Mouse (Mus musculus) stomach, embryonic 14.5 days (tissue): ENCODE measurements around the gene Pou5f1. TPM values are rescaled to one million over a fixed set of nuclear protein-coding genes. Genes with fewer than 3 reads are reported as not detected.

Experiments
- ATAC-seq: fragments of 200-750 bp; cut with Nextera tagmentation; 2 replicates; pipeline ENCODE4 v1.8.0; 2017; ENCODE audit warnings: low read depth, moderate TSS enrichment; ENCODE audit not compliant: insufficient number of reproducible peaks, insufficient read depth, low FRiP score
- H3K27ac ChIP-seq: fragments of 300-500 bp; sonication (generic); 2 replicates; pipeline ENCODE4 v1.5.1; 2014; ENCODE audit warnings: mild to moderate bottlenecking, low read length, moderate library complexity, mixed read lengths
- H3K27me3 ChIP-seq: fragments of 300-500 bp; sonication (generic); 2 replicates; pipeline ENCODE4 v1.6.1; 2014; ENCODE audit warnings: low read length, control low read depth, mixed read lengths; ENCODE audit not compliant: control insufficient read depth, insufficient read depth
- H3K36me3 ChIP-seq: fragments of 300-500 bp; sonication (generic); 2 replicates; pipeline ENCODE4 v1.6.1; 2014; ENCODE audit warnings: mild to moderate bottlenecking, control low read depth, low read length, moderate library complexity, mixed read lengths; ENCODE audit not compliant: control insufficient read depth, insufficient read depth
- H3K4me1 ChIP-seq: fragments of 300-500 bp; sonication (generic); 2 replicates; pipeline ENCODE4 v1.6.1; 2014; ENCODE audit warnings: low read length, control low read depth, mixed read lengths; ENCODE audit not compliant: control insufficient read depth, insufficient read depth
- H3K4me2 ChIP-seq: fragments of 300-500 bp; sonication (generic); replicated peaks from 2 replicates; pipeline ENCODE4 v1.6.1; 2014; ENCODE audit warnings: low read depth, low read length, control low read depth
- H3K4me3 ChIP-seq: fragments of 300-500 bp; sonication (generic); 2 replicates; pipeline ENCODE4 v1.5.1; 2014; ENCODE audit warnings: low read depth, low read length, control low read depth
- H3K9ac ChIP-seq: fragments of 300-500 bp; sonication (generic); replicated peaks from 2 replicates; pipeline ENCODE4 v1.6.1; 2014; ENCODE audit warnings: low read depth, mild to moderate bottlenecking, control low read depth, low read length, moderate library complexity, mixed read lengths
- H3K9me3 ChIP-seq: fragments of 300-500 bp; sonication (generic); 2 replicates; pipeline ENCODE4 v1.6.1; 2016; ENCODE audit warnings: low read depth, low read length, control low read depth; ENCODE audit not compliant: control insufficient read depth
- WGBS: fragments of 180-500 bp; shearing (Covaris S2); extraction: QIAGEN DNeasy Blood & Tissue Kit; methylation state at CpG from one replicate; pipeline ENCODE4 v1.1.7; 2014; 5-methylcytosine and 5-hydroxymethylcytosine counted together
- polyA plus RNA-seq: library from polyadenylated mRNA; unstranded; fragments of >200 nt; fragmentation: Nextera tagmentation; extraction: Ambion mirVana; gene quantifications from 2 replicates; pipeline ENCODE4 v1.2.1, GENCODE M21; 2014

Gene Pou5f1
- polyA plus RNA-seq, 1 experiment from 2014 or later: 0.17 TPM

DNA sequence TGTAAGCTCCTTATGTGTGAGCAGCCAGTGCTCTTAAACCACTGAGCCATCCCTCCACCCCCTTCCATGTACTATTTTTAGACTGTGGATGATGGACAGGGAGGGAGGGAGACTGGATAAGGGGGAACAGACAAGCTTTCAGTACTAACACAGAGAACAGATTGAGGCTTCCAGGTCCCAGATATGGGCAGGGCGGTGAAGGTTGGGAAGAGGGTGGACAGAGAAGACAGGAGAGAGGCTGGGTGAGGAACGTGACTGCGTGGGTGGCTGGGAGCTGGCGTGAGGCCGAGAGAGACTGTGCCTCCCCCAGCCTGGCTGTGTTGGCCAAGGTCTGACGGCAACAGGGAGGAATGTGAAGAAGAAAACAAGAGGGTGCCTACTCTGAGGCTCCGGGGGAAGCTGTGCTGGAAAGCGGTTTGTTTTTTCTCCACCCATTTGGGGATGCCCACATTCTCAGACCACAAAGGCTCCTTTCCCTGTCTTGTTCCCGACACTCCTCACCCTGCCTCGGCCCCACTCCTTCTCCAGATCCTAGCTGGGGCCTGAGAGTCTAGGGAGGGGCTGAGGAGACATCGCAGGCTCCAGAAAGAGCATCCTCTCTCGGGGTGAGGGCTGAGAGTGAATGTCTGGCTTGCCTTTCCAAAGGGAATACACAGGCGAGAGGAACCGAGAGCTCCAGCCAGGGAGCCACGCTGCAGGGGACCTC lies 43.8 kb downstream of the Pou5f1 start:
- ATAC-seq: peak; percentile 62; the same call in 1 of the 2 replicates
- H3K9ac ChIP-seq: no peak overlapping the region
- WGBS: 24% methylated on average over 15 of the region's 15 CpGs

DNA sequence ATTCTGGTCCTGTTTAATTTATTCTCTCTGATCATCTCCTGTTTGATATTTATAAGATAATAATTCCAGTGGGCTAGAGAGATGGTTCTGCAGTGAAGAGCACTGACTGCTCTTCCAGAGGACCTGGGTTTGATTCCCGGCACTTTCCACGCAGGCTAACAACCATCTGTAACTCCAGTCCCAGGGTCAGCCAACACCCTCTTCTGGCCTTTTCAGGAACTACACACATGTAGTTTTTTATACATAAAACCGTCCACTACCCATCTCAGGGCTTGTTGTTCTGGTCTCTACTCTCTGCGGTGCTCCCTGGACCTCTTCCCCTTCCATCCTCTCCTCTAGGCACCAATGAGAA lies 44.3 kb downstream of the Pou5f1 start:
- 96% methylated on average over 4 of the region's 4 CpGs for WGBS

More for the DNA sequence above, 43.8 kb downstream of the Pou5f1 start:
- H3K4me1 ChIP-seq: peaks cover 7% of the 10 kb centered on the region; the same call in 1 of the 2 replicates
- H3K4me2 ChIP-seq: 0 out of 2 replicates have a peak overlapping the region, but pooled peaks have one; percentile 6
- H3K4me3 ChIP-seq: no peak overlapping the region
- no peaks in the 10 kb centered on the region for H3K27me3 ChIP-seq
- no peaks in the 10 kb centered on the region for H3K36me3 ChIP-seq
- H3K27ac ChIP-seq: peak overlapping the region; percentile 61
- H3K9me3 ChIP-seq: no peaks in the 10 kb centered on the region

DNA sequence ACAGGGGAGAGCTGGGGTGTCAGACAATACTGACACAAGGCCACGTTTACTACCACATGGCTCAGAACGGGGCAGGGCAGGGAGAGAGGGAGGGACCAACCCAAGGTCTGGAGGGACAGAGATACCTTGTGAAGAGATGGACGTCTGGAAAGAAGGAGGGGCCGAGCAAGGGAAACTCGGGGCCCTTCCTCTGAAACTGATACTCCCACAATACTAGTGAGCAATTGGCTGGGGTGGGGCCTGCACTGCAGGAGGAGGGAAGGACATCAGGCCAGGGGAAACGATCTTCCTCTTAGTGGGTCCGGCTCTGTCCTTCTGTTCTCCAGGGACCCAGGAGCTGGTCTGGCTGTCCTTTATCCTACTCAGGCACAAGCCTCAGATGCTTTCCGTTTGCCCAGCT lies 45.1 kb downstream of the Pou5f1 start:
- H3K4me1 ChIP-seq: peaks cover 7% of the 10 kb centered on the region; the same call in 1 of the 2 replicates
- no peaks in the 10 kb centered on the region for H3K27me3 ChIP-seq
- no peak overlapping the region for H3K4me2 ChIP-seq
- no peaks in the 10 kb centered on the region for H3K36me3 ChIP-seq
- no peak overlapping the region for H3K27ac ChIP-seq
- no peak for ATAC-seq
- no peak overlapping the region for H3K4me3 ChIP-seq
- H3K9ac ChIP-seq: no peak overlapping the region
- H3K9me3 ChIP-seq: no peaks in the 10 kb centered on the region
- 49% methylated on average over 8 of the region's 8 CpGs for WGBS

More for the DNA sequence above, 44.3 kb downstream of the Pou5f1 start:
- Histone ChIP-seq H3K27me3 (no peaks in the 10 kb centered on the region), H3K36me3 (no peaks in the 10 kb centered on the region), H3K27ac (peak overlapping the region; percentile 61), H3K4me2 (no peak overlapping the region), H3K9me3 (no peaks in the 10 kb centered on the region), H3K9ac (no peak overlapping the region), H3K4me3 (no peak overlapping the region), H3K4me1 (peaks cover 7% of the 10 kb centered on the region; the same call in 1 of the 2 replicates)
- no peak for ATAC-seq

DNA sequence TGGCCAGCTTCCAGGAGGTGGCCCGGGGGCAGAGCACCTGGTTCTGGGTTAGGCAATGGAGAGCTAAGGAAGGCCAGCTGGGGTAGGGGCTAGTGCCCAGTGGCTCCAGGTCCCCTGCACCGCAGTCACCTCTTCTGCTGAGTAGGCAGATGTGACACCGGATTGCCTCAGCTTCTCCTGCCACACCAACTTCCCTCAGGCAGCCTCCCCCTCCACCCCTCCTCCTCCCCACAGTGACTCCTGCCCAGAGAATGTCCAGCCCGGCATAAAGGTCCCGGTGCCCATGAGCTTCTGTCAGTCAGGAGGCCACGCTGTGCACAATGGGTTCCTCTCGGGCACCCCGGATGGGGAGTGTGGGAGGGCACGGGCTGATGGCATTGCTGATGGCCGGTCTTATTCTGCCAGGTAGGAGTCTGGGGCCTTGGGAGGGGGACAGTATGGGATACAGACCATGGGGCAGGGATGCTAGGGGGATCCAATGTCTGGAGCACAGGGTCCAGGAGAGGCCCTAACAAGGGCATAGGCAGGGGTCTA lies 46.1 kb downstream of the Pou5f1 start, which contains the start of gene Cdsn:
Cdsn (plus strand) TSS at position 248 of the 534 bp plus-strand sequence.
- WGBS: 81% methylated on average over 10 of the region's 10 CpGs
- Histone ChIP-seq H3K4me1 (peaks cover 7% of the 10 kb centered on the region; the same call in 1 of the 2 replicates), H3K27me3 (no peaks in the 10 kb centered on the region), H3K9ac (no peak within 1 kb of the TSS), H3K9me3 (no peaks in the 10 kb centered on the region), H3K27ac (no peak within 1 kb of the TSS), H3K4me3 (no peak within 1 kb of the TSS), H3K36me3 (no peaks in the 10 kb centered on the region), H3K4me2 (no peak within 1 kb of the TSS)
- ATAC-seq: no peak

DNA sequence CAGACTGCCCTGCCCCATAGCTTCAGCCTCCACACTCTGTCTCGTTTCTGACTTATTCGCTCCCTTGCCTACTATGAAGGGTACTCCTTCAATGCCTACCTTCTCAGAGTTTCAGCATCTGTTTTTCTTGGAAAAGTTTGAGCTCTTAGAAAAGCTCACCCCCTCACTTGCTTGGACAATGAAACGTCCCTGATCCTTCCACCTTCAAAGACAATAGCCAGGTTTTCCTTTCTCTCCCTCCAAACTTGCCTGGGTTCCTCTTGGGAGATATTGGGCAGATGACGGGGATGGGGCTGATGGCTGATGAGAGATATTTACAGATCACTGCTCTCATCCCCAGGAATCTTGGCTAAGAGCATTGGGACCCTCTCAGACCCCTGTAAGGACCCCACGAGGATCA lies 48.5 kb downstream of the Pou5f1 start:
- no peak overlapping the region for H3K9ac ChIP-seq
- no peaks in the 10 kb centered on the region for H3K36me3 ChIP-seq
- H3K4me2 ChIP-seq: no peak overlapping the region
- WGBS: 80% methylated on average over 5 of the region's 5 CpGs
- H3K27me3 ChIP-seq: no peaks in the 10 kb centered on the region
- no peaks in the 10 kb centered on the region for H3K9me3 ChIP-seq
- no peak overlapping the region for H3K4me3 ChIP-seq
- no peak for ATAC-seq
- H3K27ac ChIP-seq: no peak overlapping the region
- peaks cover 7% of the 10 kb centered on the region; the same call in 1 of the 2 replicates for H3K4me1 ChIP-seq

DNA sequence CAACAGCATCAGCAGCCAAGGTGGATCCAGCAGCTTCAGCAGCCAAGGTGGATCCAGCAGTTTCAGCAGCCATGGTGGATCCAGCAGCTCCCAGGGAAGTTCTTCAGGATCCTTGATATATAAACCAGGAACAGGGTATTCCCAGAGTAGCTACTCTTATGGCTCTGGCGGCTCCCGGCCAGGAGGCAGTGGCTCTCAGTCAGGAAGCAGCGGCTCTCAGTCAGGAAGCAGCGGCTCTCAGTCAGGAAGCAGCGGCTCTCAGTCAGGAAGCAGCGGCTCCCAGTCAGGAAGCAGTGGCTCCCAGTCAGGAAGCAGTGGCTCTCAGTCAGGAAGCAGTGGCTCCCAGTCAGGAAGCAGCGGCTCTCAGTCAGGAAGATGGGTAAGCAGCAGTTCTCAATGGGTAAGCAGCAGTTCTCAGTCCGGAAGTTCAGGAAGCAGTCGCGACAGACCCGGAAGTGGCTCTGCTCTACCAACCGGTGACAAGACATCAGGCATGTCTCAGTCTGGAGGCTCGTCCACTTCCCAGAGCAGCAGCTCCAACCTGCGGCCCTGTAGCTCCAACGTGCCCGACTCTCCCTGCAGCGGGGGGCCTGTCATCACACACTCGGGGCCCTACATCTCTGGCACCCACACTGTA lies 49.1 kb downstream of the Pou5f1 start:
- Histone ChIP-seq H3K4me2 (no peak overlapping the region), H3K27ac (no peak overlapping the region), H3K4me3 (no peak overlapping the region), H3K4me1 (peaks cover 3% of the 10 kb centered on the region; the same call in 1 of the 2 replicates), H3K9me3 (no peaks in the 10 kb centered on the region), H3K36me3 (no peaks in the 10 kb centered on the region), H3K27me3 (no peaks in the 10 kb centered on the region), H3K9ac (no peak overlapping the region)
- WGBS: 91% methylated on average over 18 of the region's 18 CpGs
- no peak for ATAC-seq

DNA sequence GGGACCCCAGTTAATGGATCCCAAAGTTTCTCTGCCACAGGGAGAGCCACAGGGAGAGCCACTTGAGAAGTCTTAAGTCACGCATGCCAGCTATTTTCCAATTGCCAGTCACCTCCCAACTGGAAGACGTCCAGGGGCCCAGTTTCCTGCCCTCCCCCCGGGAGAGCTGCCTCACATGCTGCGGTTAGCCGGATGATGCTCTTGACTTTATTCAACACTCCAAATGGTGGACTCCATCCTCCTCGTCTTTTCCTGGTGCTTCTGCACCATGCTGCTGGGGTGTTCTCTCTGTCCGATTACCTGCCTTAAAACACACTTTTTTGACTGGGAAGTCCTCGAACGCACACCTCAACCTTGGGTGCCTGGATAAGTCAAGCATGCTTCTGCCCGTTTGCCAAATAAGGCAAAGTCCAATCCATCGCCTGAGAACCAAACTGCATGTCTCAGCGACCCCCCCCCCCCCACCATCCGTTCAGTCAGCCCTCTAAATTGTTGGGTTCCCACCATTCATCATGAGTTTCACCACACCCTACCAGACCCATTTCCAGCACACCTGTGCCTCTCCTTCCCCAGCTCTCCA lies 50.5 kb downstream of the Pou5f1 start:
- H3K4me2 ChIP-seq: no peak overlapping the region
- H3K9ac ChIP-seq: no peak overlapping the region
- peaks cover under 1% of the 10 kb centered on the region; the same call in 1 of the 2 replicates for H3K4me1 ChIP-seq
- ATAC-seq: no peak
- H3K27me3 ChIP-seq: no peaks in the 10 kb centered on the region
- no peak overlapping the region for H3K4me3 ChIP-seq
- no peak overlapping the region for H3K27ac ChIP-seq
- WGBS: 87% methylated on average over 13 of the region's 13 CpGs
- H3K36me3 ChIP-seq: no peaks in the 10 kb centered on the region
- no peaks in the 10 kb centered on the region for H3K9me3 ChIP-seq

DNA sequence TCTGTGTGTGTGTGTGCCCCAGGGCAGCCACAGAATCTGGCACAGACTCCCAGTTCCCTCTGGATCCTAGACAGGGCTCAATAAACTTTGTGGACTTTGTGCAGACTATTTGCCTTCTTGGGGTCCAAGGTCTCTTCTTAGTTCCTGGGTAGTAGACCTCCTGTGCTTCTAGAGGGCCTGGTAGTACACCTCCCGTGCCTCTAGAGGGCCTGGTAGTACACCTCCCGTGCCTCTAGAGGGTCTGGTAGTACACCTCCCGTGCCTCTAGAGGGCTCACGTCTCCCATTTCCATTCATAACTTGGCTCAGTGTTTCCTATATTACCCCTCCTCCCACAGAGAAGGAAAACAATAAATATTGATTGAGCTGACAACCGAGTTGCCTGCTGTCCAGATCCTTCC lies 51.0 kb downstream of the Pou5f1 start:
- no peak overlapping the region for H3K4me3 ChIP-seq
- H3K4me2 ChIP-seq: no peak overlapping the region
- no peak overlapping the region for H3K9ac ChIP-seq
- no peaks in the 10 kb centered on the region for H3K36me3 ChIP-seq
- no peak overlapping the region for H3K27ac ChIP-seq
- H3K9me3 ChIP-seq: no peaks in the 10 kb centered on the region
- no peak for ATAC-seq
- no peaks in the 10 kb centered on the region for H3K27me3 ChIP-seq
- 26% methylated on average over 5 of the region's 5 CpGs for WGBS
- no peaks in the 10 kb centered on the region for H3K4me1 ChIP-seq
